Comparison of ENCODE assay signal across 9 mouse cellular contexts in the genomic region with DNA sequence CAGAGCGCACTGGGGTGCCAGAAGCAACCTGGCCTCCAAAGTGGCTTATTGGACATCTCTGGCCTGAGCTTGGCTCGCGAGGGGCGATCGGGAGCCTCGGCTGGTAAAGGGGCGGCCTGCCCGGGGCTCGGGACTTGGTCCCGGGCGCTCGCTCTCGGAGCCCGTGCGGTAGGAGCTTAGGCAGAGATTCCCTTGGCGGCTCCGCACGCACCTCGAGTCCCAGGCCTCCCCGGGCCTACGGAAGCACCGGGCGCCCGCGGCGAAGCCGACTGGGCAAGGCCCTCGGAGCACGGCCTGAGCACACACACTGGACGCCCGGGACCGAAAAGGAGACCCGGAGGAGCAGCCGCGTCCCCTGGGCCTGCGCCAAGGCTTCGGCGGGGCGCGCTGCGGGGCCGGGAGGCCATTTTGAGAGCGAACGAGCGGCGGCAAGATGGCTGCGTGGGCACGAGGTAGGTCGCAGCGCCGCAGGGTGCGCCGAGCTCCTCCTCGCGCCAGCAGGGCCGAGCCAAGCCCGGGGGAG. TPM values are rescaled to one million over a fixed set of nuclear protein-coding genes. Genes with fewer than 3 reads are reported as not detected.
DNase-seq lines count a peak whose midpoint lies in the region; ATAC-seq and TF ChIP-seq lines count a peak whose summit lies in the region.
"Had no signal": no experiment of that assay in that cellular context is flagged by ENCODE, and none has a peak within 500 bp of the region (broad histone marks: within the 10 kb centered on the region; RNA-seq: fewer than 3 reads in every experiment).

No protein-coding gene starts in this region.

- H3K4me3 ChIP-seq in lung, postnatal 0 days (ENCODE audit: low read depth, low read length): peak overlapping the region; percentile 28
- H3K4me3 ChIP-seq in limb, embryonic 10.5 days: peak overlapping the region; percentile 51
- H3K4me3 ChIP-seq in small intestine, adult 2 months (ENCODE audit: low read depth, low read length): peak overlapping the region; percentile 16; the same call in 1 of the 2 replicates
- H3K4me3 ChIP-seq: myocyte had no signal

- H3K9me3 ChIP-seq in lung, postnatal 0 days (ENCODE audit: low read length): no peaks in the 10 kb centered on the region
- H3K9me3 ChIP-seq in limb, embryonic 10.5 days (replicated peaks): no peaks in the 10 kb centered on the region

- TF ChIP-seq EP300 in lung, postnatal 0 days (IDR thresholded peaks at IDR 0.05): no peak

- H3K9ac ChIP-seq in lung, postnatal 0 days (replicated peaks; ENCODE audit: low read depth): no peak overlapping the region; the same call in 1 of the 2 replicates

- WGBS in lung, postnatal 0 days: 2% methylated on average over 48 of the region's 57 CpGs
- WGBS in limb, embryonic 10.5 days: 2% methylated on average over 57 of the region's 57 CpGs
- 8% methylated on average over 56 of the region's 57 CpGs for WGBS in small intestine, adult 2 months

- peaks cover 53% of the 10 kb centered on the region for H3K27me3 ChIP-seq in lung, postnatal 0 days (replicated peaks; ENCODE audit: insufficient read depth, low read length)
- H3K27me3 ChIP-seq in limb, embryonic 10.5 days (ENCODE audit: low read depth, poor library complexity, severe bottlenecking): peaks cover 100% of the 10 kb centered on the region
- peaks cover 36% of the 10 kb centered on the region for H3K27me3 ChIP-seq in small intestine, adult 2 months (ENCODE audit: control insufficient read depth, insufficient read depth, low read length)

- no peak for TF ChIP-seq CTCF in lung, postnatal 0 days (IDR thresholded peaks at IDR 0.05)
- TF ChIP-seq CTCF in small intestine, adult 2 months (IDR thresholded peaks at IDR 0.05; ENCODE audit: extremely low read depth, insufficient read length, insufficient replicate concordance, low read depth, low read length): no peak

- peak overlapping the region; percentile 45 for H3K4me2 ChIP-seq in lung, postnatal 0 days (replicated peaks; ENCODE audit: low read depth, low read length)

- H3K4me1 ChIP-seq in lung, postnatal 0 days (ENCODE audit: insufficient read depth, low read depth, low read length): no peaks in the 10 kb centered on the region; the same call in 1 of the 2 replicates
- peaks cover 9% of the 10 kb centered on the region for H3K4me1 ChIP-seq in limb, embryonic 10.5 days
- H3K4me1 ChIP-seq in small intestine, adult 2 months (ENCODE audit: control insufficient read depth, insufficient read depth, insufficient read length, low read length): 0 out of 2 replicates have a peak, but pooled peaks cover 2% of the 10 kb centered on the region

- TF ChIP-seq POLR2A in small intestine, adult 2 months (IDR thresholded peaks at IDR 0.05; ENCODE audit: low read depth, low read length): no peak

- DNase-seq in adrenal gland, postnatal 10 days: peak; percentile 10
- no peak for DNase-seq in adrenal gland, postnatal 25 days
- no peak for DNase-seq in lung, postnatal 0 days (ENCODE audit: low spot score)
- no peak for DNase-seq in lung, postnatal 4 days
- DNase-seq in limb, embryonic 10.5 days (ENCODE audit: low spot score): peak; percentile 65
- no peak for DNase-seq in ovary, postnatal 36 days (ENCODE audit: low spot score)
- DNase-seq in B cell, adult 2 months: no peak

- ATAC-seq in lung, postnatal 0 days: no peak

- no peaks in the 10 kb centered on the region for H3K36me3 ChIP-seq in lung, postnatal 0 days (ENCODE audit: insufficient read depth, low read length)
- H3K36me3 ChIP-seq in limb, embryonic 10.5 days: no peaks in the 10 kb centered on the region
- H3K36me3 ChIP-seq in small intestine, adult 2 months (ENCODE audit: control insufficient read depth, insufficient read depth, low read length): no peaks in the 10 kb centered on the region

- no peak overlapping the region for H3K27ac ChIP-seq in lung, postnatal 0 days (ENCODE audit: low read length)
- peak overlapping the region; percentile 66 for H3K27ac ChIP-seq in limb, embryonic 10.5 days
- no peak overlapping the region for H3K27ac ChIP-seq in small intestine, adult 2 months (ENCODE audit: insufficient read depth, low read depth, low read length)

RNA-seq across cellular contexts. Expression of a gene that starts 49.1 kb away (rescaled TPM):
- 10 to 100 TPM; 78.9 to 83.1 TPM for total RNA-seq in adrenal gland, postnatal 10 days (2021)
- total RNA-seq in adrenal gland, postnatal 25 days (2021): 61.6 and 81.1 TPM in 2 replicates
- polyA plus RNA-seq in lung, postnatal 0 days (2015; fragmentation: Nextera tagmentation; extraction: Ambion mirVana): 32.3 and 39.9 TPM in 2 replicates
- 41.1 and 42.3 TPM in 2 replicates for polyA plus RNA-seq in limb, embryonic 10.5 days (2016; fragmentation: Nextera tagmentation; extraction: Ambion mirVana)
- polyA plus RNA-seq in small intestine, adult 2 months (2012; rRNA removed): 18.5 and 24.3 TPM in 2 replicates

Comparison
In these comparisons a context has a peak if more than half of its experiments do, and no peak if none do; other contexts are left out.
1. DNase-seq: peak in adrenal gland, postnatal 10 days (single experiment) and limb, embryonic 10.5 days (single experiment); none in adrenal gland, postnatal 25 days (single experiment), lung, postnatal 0 days (single experiment), lung, postnatal 4 days (0 of 2), ovary, postnatal 36 days (single experiment) and B cell, adult 2 months (0 of 2).
2. Peak in every context shown above with its lines, with median percentiles within 50 percentile points of each other: H3K4me3 ChIP-seq.